Mouse (Mus musculus) kidney, adult 2 months (tissue): Measurements from ENCODE around the gene Zfp747.
"Not testable (repeated sequence)": the region's sequence is repeated elsewhere in the genome, so short reads cannot be mapped to it uniquely, and the experiment has no call there.

Experiments used
- CTCF ChIP-seq: fragments of 200-500 bp; conservative IDR thresholded peaks from 2 replicates; pipeline ENCODE4 v1.5.1; 2011; ENCODE audit warnings: low read depth, mild to moderate bottlenecking, control low read depth, low read length, moderate library complexity, mixed read lengths; ENCODE audit not compliant: insufficient read depth, insufficient read length
- POLR2A ChIP-seq: fragments of 200-500 bp; IDR thresholded peaks from one replicate; pipeline ENCODE4 v1.6.1; 2011; ENCODE audit warnings: low read depth, low read length, control low read depth

DNA sequence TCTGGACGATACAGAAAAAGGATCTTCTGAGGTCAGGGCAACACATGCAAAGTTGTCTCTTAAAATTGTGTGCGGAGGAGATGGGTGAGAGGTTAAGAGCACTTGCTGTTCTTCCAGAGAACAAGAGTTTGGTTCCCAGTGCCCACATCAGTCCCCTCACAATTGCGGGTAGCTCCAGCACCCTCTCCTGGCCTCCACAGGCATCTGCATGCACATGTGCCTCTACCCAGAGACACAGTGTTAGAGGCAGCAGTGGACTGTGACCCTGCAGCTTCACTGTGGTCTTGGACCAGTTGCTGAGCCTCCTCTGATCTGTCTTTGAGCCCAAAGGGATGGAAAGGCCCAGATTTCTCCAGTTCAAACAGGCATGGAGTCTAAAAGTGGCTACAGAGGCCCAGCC is 4.0 kb downstream of the Zfp747 start:
- peak; percentile 33; the same call in 1 of the 2 replicates for TF ChIP-seq CTCF
- not testable (repeated sequence) for TF ChIP-seq POLR2A
